Mouse (Mus musculus): Measurements from ENCODE around the gene Tmem50a. TPM values are rescaled to one million over a fixed set of nuclear protein-coding genes. Genes with fewer than 3 reads are reported as not detected.

The Tmem50a gene
- polyA plus RNA-seq, 1 experiment from 2014 or later = 170 TPM

Other genes with a start within 250 kb of the Tmem50a start
- gene Man1c1, start 210.7 kb downstream of the Tmem50a start, polyA plus RNA-seq (2015; fragmentation: Nextera tagmentation; extraction: Ambion mirVana) = 2.5 and 3.1 TPM in 2 replicates
- 19.6 and 20.8 TPM in 2 replicates for gene Ldlrap1, start 147.0 kb downstream of the Tmem50a start, polyA plus RNA-seq (2015; fragmentation: Nextera tagmentation; extraction: Ambion mirVana)
- 38.2 and 41.5 TPM in 2 replicates for gene Maco1, start 61.7 kb downstream of the Tmem50a start, polyA plus RNA-seq (2015; fragmentation: Nextera tagmentation; extraction: Ambion mirVana)
- 18.4 and 39.4 TPM in 2 replicates for gene Rhd, start 50.5 kb downstream of the Tmem50a start, polyA plus RNA-seq (2015; fragmentation: Nextera tagmentation; extraction: Ambion mirVana)
- gene Rsrp1, start 8.6 kb upstream of the Tmem50a start, polyA plus RNA-seq (2015; fragmentation: Nextera tagmentation; extraction: Ambion mirVana) = 500 and 512 TPM in 2 replicates
- gene Syf2, start 15.9 kb upstream of the Tmem50a start, polyA plus RNA-seq (2015; fragmentation: Nextera tagmentation; extraction: Ambion mirVana) = 65.2 and 70.2 TPM in 2 replicates
- 0.21 and 0.26 TPM in 2 replicates for gene Runx3, start 205.6 kb upstream of the Tmem50a start, polyA plus RNA-seq (2015; fragmentation: Nextera tagmentation; extraction: Ambion mirVana)

Data from stomach, embryonic 15.5 days (tissue).